Mouse (Mus musculus) embryonic facial prominence, embryonic 15.5 days (tissue): ENCODE measurements around the gene Degs1. TPM values are rescaled to one million over a fixed set of nuclear protein-coding genes. Genes with fewer than 3 reads are reported as not detected.

Experiments
- ATAC-seq: fragments of 200-750 bp; cut with Nextera tagmentation; 2 replicates; pipeline ENCODE4 v1.8.0; 2017; ENCODE audit warnings: low read depth, moderate TSS enrichment; ENCODE audit not compliant: insufficient number of reproducible peaks, low FRiP score, low TSS enrichment
- H3K27ac ChIP-seq: fragments of 300-500 bp; sonication (generic); replicated peaks from 2 replicates; pipeline ENCODE4 v1.5.1; 2015; ENCODE audit warnings: mild to moderate bottlenecking, inconsistent platforms
- H3K27me3 ChIP-seq: fragments of 300-500 bp; sonication (generic); 2 replicates; pipeline ENCODE4 v1.6.1; 2015; ENCODE audit warnings: inconsistent platforms
- H3K36me3 ChIP-seq: fragments of 300-500 bp; sonication (generic); 2 replicates; pipeline ENCODE4 v1.6.1; 2015; ENCODE audit warnings: mild to moderate bottlenecking, inconsistent platforms
- H3K4me1 ChIP-seq: fragments of 300-500 bp; sonication (generic); 2 replicates; pipeline ENCODE4 v1.6.1; 2015; ENCODE audit warnings: inconsistent platforms
- H3K4me2 ChIP-seq: fragments of 300-500 bp; sonication (generic); replicated peaks from 2 replicates; pipeline ENCODE4 v1.6.1; 2015; ENCODE audit warnings: mild to moderate bottlenecking, inconsistent platforms
- H3K4me3 ChIP-seq: fragments of 300-500 bp; sonication (generic); replicated peaks from 2 replicates; pipeline ENCODE4 v1.5.1; 2015; ENCODE audit warnings: mild to moderate bottlenecking, inconsistent platforms
- H3K9ac ChIP-seq: fragments of 300-500 bp; sonication (generic); 2 replicates; pipeline ENCODE4 v1.6.1; 2015; ENCODE audit warnings: inconsistent platforms
- H3K9me3 ChIP-seq: fragments of 300-500 bp; sonication (generic); replicated peaks from 2 replicates; pipeline ENCODE4 v1.6.1; 2016; ENCODE audit warnings: inconsistent platforms
- WGBS: fragments of 180-500 bp; shearing (Covaris S2); methylation state at CpG from one replicate; pipeline ENCODE4 v1.1.7; 2015; 5-methylcytosine and 5-hydroxymethylcytosine counted together
- polyA plus RNA-seq: library from polyadenylated mRNA; unstranded; fragments of >200 nt; fragmentation: Nextera tagmentation; extraction: Ambion mirVana; gene quantifications from 2 replicates; pipeline ENCODE4 v1.2.1, GENCODE M21; 2015

The Degs1 gene
- polyA plus RNA-seq, 1 experiment from 2014 or later: 142 TPM

DNA sequence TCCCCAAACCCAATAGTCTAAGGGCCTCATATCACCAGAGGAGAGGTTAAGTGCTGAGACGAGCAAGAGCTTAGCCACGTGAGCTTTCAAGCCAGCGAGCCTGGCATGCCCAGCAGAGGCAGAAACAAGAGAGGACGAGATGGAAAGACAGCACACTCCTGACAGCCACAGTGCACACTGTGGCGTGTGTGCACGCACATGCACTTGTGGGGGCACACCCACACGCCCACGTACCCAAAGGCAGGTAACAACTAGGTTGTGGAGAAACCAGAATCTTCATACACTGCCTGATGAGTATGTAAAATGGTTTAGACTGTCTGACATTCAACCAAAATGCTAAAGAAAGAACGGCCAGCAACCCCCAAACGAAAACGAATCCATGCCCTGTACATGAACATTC lies 2.0 kb downstream of the Degs1 start:
- 20% methylated on average over 11 of the region's 11 CpGs for WGBS
- H3K36me3 ChIP-seq: peaks cover 36% of the 10 kb centered on the region
- peak overlapping the region; percentile 85 for H3K4me3 ChIP-seq
- no peak for ATAC-seq
- H3K27me3 ChIP-seq: no peaks in the 10 kb centered on the region
- peaks cover 23% of the 10 kb centered on the region for H3K4me1 ChIP-seq
- H3K27ac ChIP-seq: peak overlapping the region; percentile 28; the same call in 1 of the 2 replicates
- H3K9ac ChIP-seq: no peak overlapping the region
- no peaks in the 10 kb centered on the region for H3K9me3 ChIP-seq
- H3K4me2 ChIP-seq: peak overlapping the region; percentile 74

DNA sequence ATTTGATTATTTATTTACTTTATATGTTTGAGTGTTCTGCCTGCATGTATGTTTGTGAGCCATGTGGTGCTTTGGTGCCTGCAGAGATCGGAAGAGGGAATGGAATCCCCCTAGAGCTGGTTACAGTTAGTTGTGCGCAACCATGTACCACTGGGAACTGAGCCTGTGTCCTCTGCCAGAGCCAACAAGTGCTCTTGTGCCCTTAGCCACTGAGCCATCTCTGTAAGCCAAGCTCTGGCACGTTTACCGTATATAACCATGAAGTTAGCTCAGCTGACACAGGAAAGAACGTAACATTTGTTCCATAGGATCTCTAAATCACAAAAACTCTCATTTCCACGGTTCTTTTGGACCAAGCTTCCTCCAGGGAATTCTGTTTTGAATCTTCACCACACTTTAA lies 2.6 kb downstream of the Degs1 start:
- H3K9me3 ChIP-seq: no peaks in the 10 kb centered on the region
- H3K27me3 ChIP-seq: no peaks in the 10 kb centered on the region
- peaks cover 41% of the 10 kb centered on the region for H3K36me3 ChIP-seq
- peaks cover 23% of the 10 kb centered on the region for H3K4me1 ChIP-seq
- 43% methylated on average over 6 of the region's 6 CpGs for WGBS
- peak overlapping the region; percentile 74 for H3K4me2 ChIP-seq
- H3K9ac ChIP-seq: no peak overlapping the region
- H3K4me3 ChIP-seq: peak overlapping the region; percentile 85; the same call in 1 of the 2 replicates
- no peak for ATAC-seq
- 0 out of 2 replicates have a peak overlapping the region, but pooled peaks have one; percentile 28 for H3K27ac ChIP-seq

DNA sequence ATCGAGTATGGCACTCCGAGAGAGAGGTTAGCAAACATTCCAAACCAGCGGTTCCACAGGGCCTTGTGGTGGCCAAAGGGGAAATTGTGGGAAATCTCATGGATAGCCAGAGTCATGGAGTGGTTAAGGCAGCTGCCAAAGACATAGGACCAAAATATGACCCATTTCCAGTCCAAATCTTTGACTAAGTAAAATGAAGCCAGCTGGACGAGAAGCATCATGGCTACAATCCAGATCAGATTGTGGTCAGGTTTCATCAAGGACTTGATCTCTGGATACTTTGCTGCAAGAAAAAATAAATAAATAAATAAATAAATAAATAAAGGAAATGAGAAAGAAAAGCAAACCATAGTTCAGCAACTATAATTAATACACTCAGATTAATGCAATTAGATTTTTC lies 3.2 kb downstream of the Degs1 start:
- H3K4me2 ChIP-seq: no peak overlapping the region
- 74% methylated on average over 4 of the region's 4 CpGs for WGBS
- H3K27ac ChIP-seq: no peak overlapping the region
- no peaks in the 10 kb centered on the region for H3K27me3 ChIP-seq
- no peak for ATAC-seq
- no peak overlapping the region for H3K4me3 ChIP-seq
- H3K9ac ChIP-seq: no peak overlapping the region
- H3K9me3 ChIP-seq: no peaks in the 10 kb centered on the region
- H3K4me1 ChIP-seq: peaks cover 23% of the 10 kb centered on the region
- peaks cover 43% of the 10 kb centered on the region for H3K36me3 ChIP-seq

DNA sequence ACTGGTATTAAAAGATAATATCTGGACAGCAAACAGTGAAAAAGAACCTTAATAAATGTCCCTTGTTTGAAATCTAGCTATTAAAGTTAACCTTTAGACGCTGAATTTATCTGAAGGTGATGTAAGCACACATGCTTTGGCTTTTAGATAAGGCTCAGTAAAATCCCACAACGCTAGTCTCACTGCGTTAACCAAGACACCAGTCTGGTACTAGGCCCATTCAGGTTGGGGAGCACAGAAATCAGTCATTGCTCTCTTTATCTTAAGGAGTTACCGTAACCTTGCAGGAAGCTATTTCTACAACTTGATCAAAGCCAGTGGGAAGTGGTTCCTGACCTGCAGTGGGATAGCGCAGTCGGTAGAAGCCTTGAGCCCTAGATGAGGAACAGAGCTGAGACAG lies 7.5 kb downstream of the Degs1 start:
- H3K27ac ChIP-seq: no peak overlapping the region
- H3K9ac ChIP-seq: no peak overlapping the region
- peaks cover 43% of the 10 kb centered on the region for H3K36me3 ChIP-seq
- H3K27me3 ChIP-seq: no peaks in the 10 kb centered on the region
- H3K9me3 ChIP-seq: no peaks in the 10 kb centered on the region
- ATAC-seq: no peak
- H3K4me2 ChIP-seq: no peak overlapping the region
- peaks cover 4% of the 10 kb centered on the region for H3K4me1 ChIP-seq
- no peak overlapping the region for H3K4me3 ChIP-seq
- 93% methylated on average over 6 of the region's 6 CpGs for WGBS

DNA sequence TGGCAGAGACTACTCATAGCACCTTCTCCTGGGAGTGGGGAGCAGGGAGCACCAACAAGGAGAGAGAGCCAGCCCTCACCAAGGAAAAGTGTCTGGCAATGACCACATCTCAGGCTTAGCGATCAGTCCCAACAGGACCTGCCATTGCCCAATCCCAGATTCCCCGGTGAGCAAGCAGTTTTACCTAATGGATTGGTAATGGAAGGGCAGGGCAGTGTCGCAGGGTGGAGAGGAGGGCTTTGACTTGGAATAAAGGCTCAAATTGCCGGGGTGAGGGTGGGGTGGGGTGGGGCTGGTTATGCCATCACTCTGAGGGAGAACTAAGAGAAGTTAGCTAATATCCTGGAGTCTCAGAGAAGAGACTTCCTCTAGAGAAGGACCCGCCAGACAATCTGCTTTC lies 11.0 kb downstream of the Degs1 start:
- no peak overlapping the region for H3K27ac ChIP-seq
- H3K27me3 ChIP-seq: no peaks in the 10 kb centered on the region
- no peak for ATAC-seq
- no peak overlapping the region for H3K4me2 ChIP-seq
- H3K4me1 ChIP-seq: no peaks in the 10 kb centered on the region
- H3K36me3 ChIP-seq: peaks cover 16% of the 10 kb centered on the region
- no peak overlapping the region for H3K9ac ChIP-seq
- no peak overlapping the region for H3K4me3 ChIP-seq
- no peaks in the 10 kb centered on the region for H3K9me3 ChIP-seq
- 62% methylated on average over 5 of the region's 5 CpGs for WGBS

DNA sequence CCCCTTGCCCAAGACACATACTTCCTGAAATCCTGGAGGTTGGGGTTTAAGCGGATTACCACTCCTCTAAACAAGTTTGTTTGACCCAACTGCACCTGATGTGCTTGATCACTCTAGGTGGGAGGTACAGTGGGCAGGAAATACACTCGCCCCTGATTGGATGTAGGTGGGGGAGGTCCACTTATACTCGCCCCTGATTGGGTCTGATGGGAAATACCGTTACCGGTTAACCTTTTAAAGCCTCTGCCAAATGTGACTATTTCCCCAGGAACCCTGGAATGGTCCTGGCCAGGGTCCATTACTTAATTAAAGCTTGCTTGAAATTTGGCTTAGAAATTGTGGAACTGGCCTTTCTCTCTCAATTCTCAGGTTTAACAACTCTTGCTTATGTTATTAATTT lies 11.5 kb downstream of the Degs1 start:
- no peak overlapping the region for H3K9ac ChIP-seq
- peaks cover 12% of the 10 kb centered on the region for H3K36me3 ChIP-seq
- 81% methylated on average over 5 of the region's 5 CpGs for WGBS
- no peak overlapping the region for H3K27ac ChIP-seq
- no peaks in the 10 kb centered on the region for H3K27me3 ChIP-seq
- no peaks in the 10 kb centered on the region for H3K9me3 ChIP-seq
- H3K4me2 ChIP-seq: no peak overlapping the region
- H3K4me1 ChIP-seq: no peaks in the 10 kb centered on the region
- no peak overlapping the region for H3K4me3 ChIP-seq
- ATAC-seq: no peak

DNA sequence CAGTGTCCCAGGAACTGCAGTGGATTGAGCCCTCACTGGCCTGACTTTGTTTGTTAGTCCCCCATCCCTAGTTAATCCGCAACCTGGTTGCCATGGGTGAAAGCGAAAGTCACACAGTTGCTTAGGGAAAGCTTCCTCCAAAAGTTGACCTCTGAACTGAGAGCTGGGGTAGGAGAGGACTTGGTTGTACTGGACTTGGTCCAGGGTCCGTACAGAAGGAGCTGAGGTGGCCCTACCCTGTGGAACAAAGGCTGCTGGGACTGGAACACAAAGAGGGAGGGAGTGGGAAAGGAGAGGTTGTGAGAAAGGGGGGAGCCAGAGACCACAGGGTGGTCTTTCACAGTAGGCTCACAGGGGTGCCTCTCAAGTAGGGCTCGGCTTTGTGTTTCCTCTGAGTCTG lies 14.3 kb downstream of the Degs1 start:
- ATAC-seq: no peak
- Histone ChIP-seq H3K27me3 (no peaks in the 10 kb centered on the region), H3K4me3 (no peak overlapping the region), H3K36me3 (no peaks in the 10 kb centered on the region; the same call in 1 of the 2 replicates), H3K4me2 (no peak overlapping the region), H3K9ac (no peak overlapping the region), H3K4me1 (no peaks in the 10 kb centered on the region), H3K27ac (no peak overlapping the region), H3K9me3 (no peaks in the 10 kb centered on the region)
- 59% methylated on average over 4 of the region's 4 CpGs for WGBS

DNA sequence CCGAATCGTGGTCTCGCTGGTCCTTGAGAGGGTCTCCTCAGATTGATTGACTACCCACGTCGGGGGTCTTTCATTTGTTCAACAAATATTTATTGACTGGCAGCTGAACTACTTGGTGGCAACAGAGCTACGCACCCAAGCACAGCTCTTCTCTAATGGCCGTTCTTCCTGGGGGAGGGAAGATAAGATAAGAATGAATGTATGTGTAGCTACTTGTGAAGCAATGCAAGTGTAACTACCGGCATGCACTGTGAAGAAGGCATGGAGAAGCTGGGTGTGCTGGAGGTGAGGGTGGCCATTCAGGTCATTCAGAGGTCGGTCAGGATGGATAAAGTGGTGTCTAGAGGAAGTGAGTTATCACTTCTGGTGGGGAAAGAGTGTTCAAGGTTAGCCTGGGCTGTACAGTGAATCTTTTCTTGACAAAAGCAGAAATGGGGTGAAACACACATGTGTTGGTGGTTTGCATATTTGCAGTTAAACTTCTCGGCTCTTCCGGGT lies 16.5 kb downstream of the Degs1 start:
- 92% methylated on average over 11 of the region's 11 CpGs for WGBS
- no peak for ATAC-seq
- no peak overlapping the region for H3K9ac ChIP-seq
- H3K27ac ChIP-seq: no peak overlapping the region
- H3K4me2 ChIP-seq: no peak overlapping the region
- no peaks in the 10 kb centered on the region for H3K27me3 ChIP-seq
- H3K9me3 ChIP-seq: no peaks in the 10 kb centered on the region
- H3K4me3 ChIP-seq: no peak overlapping the region
- no peaks in the 10 kb centered on the region for H3K4me1 ChIP-seq
- H3K36me3 ChIP-seq: no peaks in the 10 kb centered on the region

DNA sequence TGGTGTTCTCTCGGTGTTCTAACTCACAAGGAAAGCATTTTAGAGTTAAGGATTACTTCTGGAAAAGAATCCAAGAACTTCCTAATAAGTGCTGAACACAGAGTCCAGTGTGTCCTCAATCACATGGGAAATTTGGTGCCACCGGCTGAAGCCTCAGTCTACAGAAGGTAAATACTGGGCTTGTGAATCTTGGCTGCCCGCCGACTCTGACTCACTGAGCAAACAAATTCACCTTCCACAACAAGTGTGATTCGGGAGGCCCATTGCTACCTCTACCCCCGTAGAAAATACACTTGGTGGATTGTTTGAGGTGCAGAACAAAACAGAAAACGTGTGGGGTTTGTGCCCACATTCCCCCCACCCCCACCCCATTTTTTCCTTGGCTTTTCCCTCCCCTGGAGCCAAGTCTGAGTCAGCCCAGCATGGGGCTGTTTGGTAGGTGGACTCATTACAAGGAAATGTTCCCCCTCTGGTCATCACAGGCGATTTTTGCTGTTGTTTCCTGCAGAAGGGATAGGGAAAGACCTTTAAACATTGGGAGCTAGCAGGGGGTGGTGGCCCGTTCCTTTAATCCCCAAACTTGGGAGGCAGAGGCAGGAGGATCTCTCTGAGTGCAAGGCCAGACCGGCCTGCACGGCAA lies 26.4 kb downstream of the Degs1 start:
- Histone ChIP-seq H3K9ac (no peak overlapping the region), H3K9me3 (no peaks in the 10 kb centered on the region), H3K27ac (no peak overlapping the region), H3K36me3 (no peaks in the 10 kb centered on the region), H3K4me3 (no peak overlapping the region), H3K27me3 (no peaks in the 10 kb centered on the region), H3K4me2 (no peak overlapping the region), H3K4me1 (no peaks in the 10 kb centered on the region)
- no peak for ATAC-seq
- 81% methylated on average over 11 of the region's 11 CpGs for WGBS

DNA sequence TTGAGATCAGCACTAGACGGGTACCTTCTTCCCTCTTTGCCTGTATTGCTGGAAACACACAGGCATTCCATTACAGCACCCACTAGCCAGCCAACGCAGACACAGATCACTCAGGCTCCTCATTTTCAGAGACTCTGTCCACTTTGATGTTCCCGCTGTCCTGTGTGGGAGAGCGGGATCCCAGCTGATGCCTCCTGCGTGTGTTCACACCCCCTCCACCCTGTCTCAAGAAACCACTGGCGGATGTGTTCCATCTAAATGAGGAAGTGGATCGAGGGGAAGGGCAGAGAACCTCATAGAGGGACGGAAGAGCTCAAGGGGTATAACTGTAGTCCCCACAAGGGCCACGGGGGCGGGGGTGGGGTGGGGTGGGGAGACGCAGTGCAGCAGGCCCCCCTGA lies 27.6 kb downstream of the Degs1 start:
- Histone ChIP-seq H3K4me3 (no peak overlapping the region), H3K4me1 (no peaks in the 10 kb centered on the region), H3K27ac (no peak overlapping the region), H3K4me2 (no peak overlapping the region), H3K27me3 (no peaks in the 10 kb centered on the region), H3K36me3 (no peaks in the 10 kb centered on the region), H3K9me3 (no peaks in the 10 kb centered on the region), H3K9ac (no peak overlapping the region)
- ATAC-seq: no peak
- 83% methylated on average over 11 of the region's 11 CpGs for WGBS

DNA sequence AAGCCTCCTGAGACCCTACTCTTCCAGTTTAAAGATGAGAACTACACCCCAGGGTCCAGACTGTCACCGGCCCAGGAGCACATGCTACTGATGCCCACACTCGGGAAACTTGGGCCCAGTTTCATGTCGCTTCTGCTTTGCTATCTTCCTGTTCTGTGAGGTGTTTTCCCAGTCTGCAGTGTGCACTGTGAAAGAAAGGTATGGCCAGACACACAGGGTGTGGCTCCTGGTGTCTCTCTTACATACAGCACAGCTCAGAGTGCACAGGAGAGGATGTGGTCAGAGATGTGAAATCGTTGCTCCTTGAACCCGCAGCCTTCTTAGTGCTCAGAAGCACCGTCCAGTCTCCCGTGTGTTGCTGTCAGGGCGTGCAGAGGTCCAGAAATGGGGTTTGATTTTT lies 28.0 kb downstream of the Degs1 start:
- H3K9ac ChIP-seq: no peak overlapping the region
- H3K4me3 ChIP-seq: no peak overlapping the region
- H3K4me1 ChIP-seq: no peaks in the 10 kb centered on the region
- no peak overlapping the region for H3K27ac ChIP-seq
- no peaks in the 10 kb centered on the region for H3K9me3 ChIP-seq
- WGBS: 82% methylated on average over 8 of the region's 8 CpGs
- no peaks in the 10 kb centered on the region for H3K36me3 ChIP-seq
- H3K27me3 ChIP-seq: no peaks in the 10 kb centered on the region
- no peak overlapping the region for H3K4me2 ChIP-seq
- no peak for ATAC-seq
